Mouse (Mus musculus): ENCODE results near the gene Slc30a7.

Slc30a7 gene

DNA sequence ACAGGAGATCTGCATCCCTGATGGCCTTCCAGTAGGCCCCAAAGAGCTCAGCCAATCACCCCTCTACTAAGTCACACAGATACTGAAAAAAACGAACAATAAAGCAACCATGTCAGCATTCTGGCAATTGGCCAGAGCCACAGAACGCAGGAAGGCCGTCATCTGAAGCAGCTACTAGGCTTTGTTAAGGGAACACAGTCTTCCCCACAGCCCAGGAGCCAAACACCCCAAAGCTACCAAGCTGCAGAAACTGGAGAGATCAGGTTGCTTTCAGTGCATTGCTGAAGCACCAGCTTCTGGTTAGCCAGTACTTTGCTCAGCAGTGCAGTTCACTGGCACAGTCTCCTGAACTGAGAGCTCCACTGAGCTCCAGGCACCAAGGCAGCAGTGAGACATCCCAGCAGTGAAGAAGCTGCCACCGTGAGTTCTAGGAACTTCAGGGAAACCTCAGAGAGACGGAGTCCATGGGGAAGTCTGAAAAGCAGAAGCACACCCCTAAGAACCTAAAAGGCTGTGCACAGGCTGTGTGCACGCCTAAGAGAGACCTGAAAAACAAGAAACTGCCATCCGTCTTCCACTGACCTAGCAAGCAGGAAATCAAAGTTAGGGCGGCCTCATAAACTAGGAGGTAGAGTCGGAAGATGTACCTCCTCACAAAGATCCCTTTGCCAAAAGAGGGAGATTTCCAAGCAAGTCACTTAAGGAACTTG lies 21.9 kb downstream of the Slc30a7 start:
- no peak for DNase-seq

GRCm38 (mm10) chr3:115984653-115985052 lies 22.6 kb downstream of the Slc30a7 start:
- no peak for DNase-seq

DNA sequence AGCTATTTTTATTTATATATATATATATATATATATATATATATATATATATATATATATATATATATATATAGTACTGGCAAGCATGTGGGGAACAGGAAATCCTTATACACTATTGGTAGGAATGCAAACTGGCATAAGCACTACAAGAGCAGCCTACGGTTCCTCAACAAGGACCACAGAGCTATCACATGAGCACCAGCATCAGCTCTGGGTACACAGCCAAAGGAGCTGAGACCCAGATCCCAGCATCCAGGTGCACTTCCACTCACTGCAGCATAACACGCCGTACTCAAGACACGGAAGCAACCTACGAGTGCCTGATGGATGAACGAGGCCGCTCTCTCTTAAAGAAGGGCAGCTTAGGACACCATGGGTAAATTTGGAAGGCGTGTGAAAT lies 24.0 kb downstream of the Slc30a7 start:
- no peak for DNase-seq

DNA sequence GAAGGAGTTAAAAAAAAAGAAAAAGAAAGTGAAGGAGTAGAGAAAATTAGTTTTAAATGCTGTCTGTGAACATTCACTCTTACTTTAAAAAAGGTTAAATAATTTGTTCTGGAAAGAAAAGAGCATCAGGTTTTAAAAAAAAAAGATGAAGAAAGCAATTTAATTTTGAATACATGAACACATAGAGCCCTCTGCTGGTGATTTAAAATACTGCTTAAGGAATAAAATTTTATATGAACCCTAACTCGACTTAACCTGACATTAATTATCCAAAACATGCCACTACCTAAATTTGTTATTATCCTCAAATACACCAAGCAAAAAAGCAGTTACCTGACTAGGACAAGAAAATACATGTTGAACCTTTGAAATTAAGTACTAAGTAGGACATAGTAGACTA lies 28.2 kb downstream of the Slc30a7 start:
- DNase-seq: no peak

DNA sequence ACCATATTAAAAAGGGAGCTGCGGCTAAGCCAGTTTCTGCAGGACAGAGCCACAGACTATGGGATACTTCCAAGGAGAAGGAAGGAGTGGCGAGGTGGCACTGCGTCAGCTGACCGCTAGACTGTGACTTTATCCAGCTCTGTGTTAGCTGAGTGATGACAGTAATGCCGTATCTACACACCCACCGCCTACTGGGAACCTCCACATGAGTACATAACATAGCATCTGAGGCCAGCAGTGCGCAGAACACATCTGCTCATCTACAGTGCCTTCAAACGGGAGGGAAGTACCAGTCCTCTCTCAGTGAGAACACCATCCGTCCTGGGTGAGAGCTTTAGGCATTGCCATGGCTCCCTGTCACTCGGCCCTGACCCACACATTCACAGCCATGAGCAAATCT lies 32.2 kb downstream of the Slc30a7 start:
- no peak for DNase-seq

DNA sequence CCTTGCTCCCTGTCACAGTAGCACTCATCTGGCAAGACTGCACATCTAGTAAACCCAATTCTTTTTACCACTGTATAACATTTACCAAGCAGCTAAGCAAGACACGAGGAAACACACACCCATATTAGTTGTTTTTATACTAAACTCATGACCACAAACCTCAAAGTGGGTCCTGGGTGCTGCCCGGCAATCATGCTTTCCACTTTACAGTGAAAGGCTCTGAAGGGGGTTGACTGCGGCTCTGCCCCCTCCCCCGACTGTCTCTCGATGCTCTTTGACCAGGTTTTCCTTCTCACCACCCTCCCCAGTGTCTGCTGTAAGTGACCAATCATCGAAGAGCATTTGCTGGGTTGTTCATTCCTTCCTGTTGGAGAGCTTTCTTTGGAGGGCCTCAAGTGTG lies 33.0 kb downstream of the Slc30a7 start:
- no peak for DNase-seq

GRCm38 (mm10) chr3:115971891-115972646 lies 35.1 kb downstream of the Slc30a7 start:
- DNase-seq: no peak

DNA sequence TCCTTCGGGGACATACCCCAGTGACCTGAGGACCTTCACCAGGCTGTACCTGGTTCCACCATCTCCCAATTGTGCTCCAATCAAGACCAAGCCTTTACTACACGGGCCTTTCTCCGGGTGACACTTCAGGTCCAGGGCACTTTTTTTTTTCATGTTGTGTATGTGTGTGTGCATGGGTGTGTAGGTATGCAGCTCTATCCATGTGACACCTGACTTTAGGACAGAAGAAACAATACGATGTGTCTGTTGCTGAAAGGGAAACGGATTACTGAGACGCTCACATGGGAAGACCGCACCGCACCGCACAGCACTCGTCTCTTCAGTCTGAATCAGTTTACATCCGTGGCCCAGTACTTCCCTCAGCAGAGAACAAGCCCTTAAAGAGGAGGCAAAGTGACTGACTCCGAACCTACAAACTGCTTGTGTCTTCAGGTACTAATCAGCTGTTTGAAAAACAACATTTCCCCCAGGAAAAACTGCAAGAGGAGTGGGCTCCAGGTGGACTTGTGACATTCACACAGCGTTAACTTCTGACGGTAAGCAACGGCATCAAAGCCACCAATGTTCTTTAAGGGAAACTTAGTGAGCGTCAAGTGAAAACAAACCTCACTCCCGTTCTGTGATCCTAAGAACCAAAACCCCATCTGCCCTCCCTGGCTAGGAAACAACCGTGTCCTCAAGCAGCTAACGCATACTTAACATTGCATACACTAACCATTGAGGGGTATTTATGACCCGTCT lies 36.0 kb downstream of the Slc30a7 start:
- DNase-seq: no peak

GRCm38 (mm10) chr3:115968745-115969530 lies 38.3 kb downstream of the Slc30a7 start:
- no peak for DNase-seq

GRCm38 (mm10) chr3:115964071-115964470 lies 43.1 kb downstream of the Slc30a7 start:
- no peak for DNase-seq

GRCm38 (mm10) chr3:115963597-115963996 lies 43.6 kb downstream of the Slc30a7 start:
- DNase-seq: no peak

GRCm38 (mm10) chr3:115962028-115962415 lies 45.2 kb downstream of the Slc30a7 start:
- no peak for DNase-seq

DNA sequence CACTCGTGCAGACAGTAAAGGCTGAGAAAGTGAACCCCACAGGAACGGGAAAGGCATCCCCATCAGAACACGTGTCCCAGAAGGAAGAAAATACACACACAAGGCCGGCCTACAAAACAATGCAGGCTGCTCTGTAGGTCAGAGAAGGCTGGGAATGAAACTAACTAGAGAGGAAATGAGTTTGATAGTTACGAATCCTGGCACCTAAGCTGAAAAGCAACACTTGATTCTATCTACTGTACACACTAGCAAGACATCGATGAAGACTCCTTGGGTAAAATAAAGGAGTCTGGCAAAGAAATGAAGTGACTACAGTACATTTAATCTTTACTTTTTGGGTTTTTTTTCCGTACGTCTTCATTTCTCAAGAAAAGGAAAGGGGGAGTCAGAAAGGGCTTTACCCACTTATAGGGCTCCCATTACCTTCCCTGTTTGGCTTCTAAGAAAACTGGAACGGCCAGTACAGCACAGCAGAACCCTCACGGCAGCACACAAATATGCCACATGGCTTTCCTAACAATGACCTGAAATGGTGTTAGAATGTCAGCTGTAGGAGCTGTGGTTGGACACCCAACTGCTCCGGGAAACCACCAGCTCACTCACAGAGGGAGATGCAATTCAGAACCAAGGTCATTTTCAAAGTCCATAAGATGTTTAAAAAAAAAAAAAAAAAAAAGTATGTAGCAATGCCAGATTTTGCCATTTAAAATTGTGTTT lies 45.7 kb downstream of the Slc30a7 start:
- no peak for DNase-seq

GRCm38 (mm10) chr3:115957223-115957622 lies 50.0 kb downstream of the Slc30a7 start:
- DNase-seq: no peak

DNA sequence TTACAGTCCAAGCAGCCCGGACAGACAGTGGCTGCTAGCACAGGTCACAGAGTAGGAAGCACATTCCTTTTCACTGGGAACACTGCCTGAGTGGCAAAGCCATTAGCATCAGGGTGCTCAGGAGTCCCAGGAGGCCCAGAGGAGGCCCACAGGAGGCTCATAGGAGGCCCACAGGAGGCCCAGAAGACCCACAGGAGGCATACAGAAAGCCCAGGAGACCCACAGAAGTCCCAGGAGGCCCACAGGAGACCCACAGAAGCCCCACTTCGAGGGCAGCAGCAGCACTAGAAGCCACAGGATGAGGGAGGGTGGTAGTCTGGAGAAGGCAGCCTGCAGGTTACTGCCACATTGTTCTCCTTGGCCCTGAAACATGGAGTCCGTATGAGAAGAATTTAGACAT lies 54.1 kb downstream of the Slc30a7 start:
- no peak for DNase-seq

DNA sequence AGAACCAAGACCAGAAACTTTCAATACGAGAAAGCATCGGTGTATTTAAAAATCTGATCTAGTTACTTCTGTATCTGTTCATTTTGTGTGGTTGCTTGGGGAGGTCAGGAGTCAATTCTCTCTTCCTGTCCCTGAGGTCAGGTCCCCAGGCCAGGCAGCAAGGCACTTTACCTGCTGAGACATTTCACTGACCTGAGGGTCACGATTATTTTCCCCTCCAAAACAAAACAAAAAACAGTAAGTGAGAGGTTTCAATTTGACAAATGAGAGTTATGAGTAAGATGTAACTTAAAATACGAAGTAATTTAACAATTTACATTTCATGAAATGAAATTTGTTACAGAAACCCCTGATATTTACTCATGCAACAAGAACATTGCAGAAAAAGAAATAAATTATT lies 54.9 kb downstream of the Slc30a7 start:
- DNase-seq: no peak

GRCm38 (mm10) chr3:115951221-115951620 lies 56.0 kb downstream of the Slc30a7 start:
- DNase-seq: no peak

DNA sequence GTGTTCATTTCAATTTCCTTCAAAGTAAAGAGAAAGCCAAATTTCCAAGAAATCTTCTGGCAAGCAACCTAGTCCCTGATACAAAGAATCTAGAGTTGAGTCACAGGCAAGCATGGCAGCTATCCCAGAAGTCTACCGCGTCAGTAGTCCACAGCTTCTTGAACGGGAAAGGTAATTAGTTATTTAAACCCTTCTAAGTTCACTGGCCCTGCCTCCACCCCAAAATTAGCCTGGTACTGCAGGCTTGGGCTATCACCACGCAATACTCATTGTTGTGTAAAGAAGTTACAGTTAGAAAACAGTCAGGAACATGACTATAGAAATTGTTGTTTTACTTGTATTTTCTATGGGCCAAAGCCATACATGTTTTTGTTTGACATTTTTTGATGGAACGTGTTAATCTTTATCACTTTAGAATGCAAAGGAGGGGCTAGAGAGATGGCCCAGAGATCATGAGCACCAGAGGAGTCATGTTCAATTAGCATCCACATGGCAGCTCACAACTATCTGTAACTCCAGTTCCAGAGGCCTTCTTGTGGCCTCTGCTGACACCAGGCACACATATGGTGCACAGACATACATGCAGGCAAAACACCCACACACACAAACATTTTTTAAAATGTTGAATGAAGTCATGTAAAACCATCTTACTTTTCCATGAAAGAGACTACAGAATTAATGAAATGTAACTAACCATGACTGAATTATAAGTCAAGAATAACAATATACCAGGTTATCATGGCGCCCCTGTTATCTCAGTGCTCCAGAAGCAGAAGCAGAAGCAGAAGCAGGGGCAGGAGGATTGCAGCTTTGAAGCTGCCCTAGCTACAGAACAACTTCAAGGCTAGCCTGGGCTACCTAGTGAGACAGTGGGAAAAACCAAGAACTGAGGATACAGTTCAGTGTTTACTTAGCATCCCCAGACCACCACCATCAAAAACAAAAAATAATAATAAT lies 57.0 kb downstream of the Slc30a7 start:
- no peak for DNase-seq

DNA sequence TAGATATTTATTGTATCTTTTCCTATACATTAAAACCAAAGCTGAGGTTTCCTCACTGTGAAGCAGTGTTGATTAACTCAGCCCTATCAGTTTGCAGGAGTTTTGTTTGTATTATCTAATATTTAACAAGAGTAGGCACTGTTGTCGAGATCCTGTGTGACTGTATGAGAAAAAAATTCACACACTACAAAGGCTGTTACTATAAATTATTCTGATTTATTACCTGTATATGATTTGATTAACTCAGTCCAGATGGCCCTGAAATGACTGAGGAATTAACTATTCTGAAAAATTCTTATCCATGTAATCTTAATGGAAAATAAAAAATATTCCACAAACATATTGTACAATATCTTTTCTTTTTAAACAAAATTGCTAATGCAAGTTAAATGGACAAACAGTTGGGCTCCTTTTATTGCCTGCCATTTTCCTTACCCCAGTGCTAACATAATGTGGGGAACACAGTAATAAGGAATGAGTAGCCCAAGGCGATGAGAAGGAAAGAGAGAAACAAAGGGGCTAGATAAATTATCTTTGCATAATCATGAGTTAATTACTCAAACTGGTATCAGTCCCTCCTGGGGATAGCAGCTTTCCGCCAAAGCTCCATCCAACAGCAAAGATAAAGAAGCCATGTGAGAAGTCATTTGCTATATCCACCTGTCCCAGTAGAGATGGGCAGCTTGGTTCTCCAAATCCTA lies 57.8 kb downstream of the Slc30a7 start:
- DNase-seq: no peak

DNA sequence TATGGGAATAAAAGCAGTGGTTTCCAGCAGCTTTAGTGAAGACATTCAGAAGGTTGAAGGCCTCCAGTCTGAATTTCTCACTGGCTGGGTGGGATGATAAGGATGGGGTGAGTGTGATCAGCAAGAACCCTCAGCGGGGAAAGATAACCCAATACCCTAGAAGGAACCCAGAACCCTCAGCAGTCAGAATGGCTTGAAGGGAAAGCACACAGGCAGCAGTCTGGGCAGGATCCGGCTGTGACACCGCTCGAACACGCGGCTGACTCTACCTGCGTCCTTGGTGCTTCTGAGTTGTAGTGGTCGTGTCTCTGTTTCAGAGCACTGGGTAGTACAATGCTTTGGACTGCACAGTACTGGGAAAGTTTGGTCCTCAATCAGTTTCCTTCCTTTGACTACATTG lies 60.9 kb downstream of the Slc30a7 start:
- DNase-seq: no peak
